ENCODE assay signal across 8 mouse cellular contexts in genomic region chr16:75343028-75343901, GRCm38 (mm10).
A peak's percentile ranks its signal among the peaks of the same experiment; 100 is the strongest.
DNase-seq lines count a peak whose midpoint lies in the region; ATAC-seq and TF ChIP-seq lines count a peak whose summit lies in the region.

No protein-coding gene starts in this region.

- H3K79me2 ChIP-seq in liver, adult 2 months (ENCODE audit: control insufficient read depth, insufficient read depth, low read length) = no peaks in the 10 kb centered on the region

- no peak overlapping the region for H3K27ac ChIP-seq in heart, postnatal 0 days (ENCODE audit: low read depth)
- H3K27ac ChIP-seq in heart, embryonic 12.5 days (ENCODE audit: poor library complexity, severe bottlenecking) = no peak overlapping the region
- no peak overlapping the region for H3K27ac ChIP-seq in liver, adult 2 months (replicated peaks; ENCODE audit: insufficient read depth, low read depth, low read length)

- TF ChIP-seq POLR2A in liver, adult 2 months (IDR thresholded peaks at IDR 0.05; ENCODE audit: extremely low read depth, insufficient read depth, low read length) = no peak

- TF ChIP-seq EP300 in heart, postnatal 0 days (IDR thresholded peaks at IDR 0.05; ENCODE audit: low read depth) = no peak

- intact Hi-C loops in left cerebral cortex, postnatal 4 days (cut with DNase I) = loop anchor here (5.0 kb wide), 1 partner anchor 189 kb away; no protein-coding TSS in a partner anchor

- TF ChIP-seq CTCF in heart, postnatal 0 days (IDR thresholded peaks at IDR 0.05; ENCODE audit: low read depth) = peak; percentile 51
- peak; percentile 70 for TF ChIP-seq CTCF in E14TG2a.4 (conservative IDR thresholded peaks at IDR 0.05; ENCODE audit: low read length)
- 0 out of 2 replicates have a peak, but pooled peaks have one; percentile 6 for TF ChIP-seq CTCF in liver, adult 2 months (IDR thresholded peaks at IDR 0.05; ENCODE audit: low read depth, low read length)

- peak; percentile 8 for DNase-seq in heart, postnatal 0 days (ENCODE audit: low spot score)
- peak; percentile 40 for DNase-seq in embryo, embryonic 11 days
- peak; percentile 19 for DNase-seq in liver, adult 2 months (ENCODE audit: extremely low read depth, low read depth, low spot score)
- no peak for DNase-seq in testis, postnatal 14 days (ENCODE audit: low spot score)
- no peak for DNase-seq in left cerebral cortex, postnatal 4 days

- 42% methylated on average over 11 of the region's 11 CpGs for WGBS in heart, postnatal 0 days
- 40% methylated on average over 11 of the region's 11 CpGs for WGBS in heart, embryonic 12.5 days
- 46% methylated on average over 11 of the region's 11 CpGs for WGBS in liver, adult 2 months

- H3K4me3 ChIP-seq in heart, postnatal 0 days (ENCODE audit: low read depth, low read length) = no peak overlapping the region
- no peak overlapping the region for H3K4me3 ChIP-seq in heart, embryonic 12.5 days
- H3K4me3 ChIP-seq in E14TG2a.4 (replicated peaks; ENCODE audit: low read length) = no peak overlapping the region
- no peak overlapping the region for H3K4me3 ChIP-seq in liver, adult 2 months (ENCODE audit: insufficient read depth, low read depth, low read length)

- no peak overlapping the region for H3K4me2 ChIP-seq in heart, postnatal 0 days (ENCODE audit: low read depth, low read length)
- H3K4me2 ChIP-seq in heart, embryonic 12.5 days = no peak overlapping the region

- H3K9ac ChIP-seq in heart, postnatal 0 days (replicated peaks; ENCODE audit: low read depth, low read length) = no peak overlapping the region
- H3K9ac ChIP-seq in heart, embryonic 12.5 days = no peak overlapping the region
- H3K9ac ChIP-seq in liver, adult 2 months (ENCODE audit: low read depth, low read length) = no peak overlapping the region

- no peak for ATAC-seq in heart, postnatal 0 days (ENCODE audit: insufficient read depth, low read depth)
- no peak; the same call in 1 of the 2 replicates for ATAC-seq in heart, embryonic 12.5 days (ENCODE audit: insufficient number of reproducible peaks, low FRiP score)
- ATAC-seq in monocyte, adult 5-6 weeks (replicated peaks; ENCODE audit: insufficient number of reproducible peaks, low FRiP score, low TSS enrichment, poor library complexity, severe bottlenecking) = no peak

- no peaks in the 10 kb centered on the region for H3K4me1 ChIP-seq in heart, postnatal 0 days (ENCODE audit: control insufficient read depth, insufficient read depth)
- no peaks in the 10 kb centered on the region for H3K4me1 ChIP-seq in heart, embryonic 12.5 days (replicated peaks)
- no peaks in the 10 kb centered on the region for H3K4me1 ChIP-seq in E14TG2a.4 (replicated peaks; ENCODE audit: low read depth, low read length)
- no peaks in the 10 kb centered on the region for H3K4me1 ChIP-seq in liver, adult 2 months (ENCODE audit: control insufficient read depth, insufficient read depth, low read length)

- H3K36me3 ChIP-seq in heart, postnatal 0 days (replicated peaks; ENCODE audit: control insufficient read depth, insufficient read depth, low read length) = no peaks in the 10 kb centered on the region
- H3K36me3 ChIP-seq in heart, embryonic 12.5 days = no peaks in the 10 kb centered on the region
- no peaks in the 10 kb centered on the region for H3K36me3 ChIP-seq in E14TG2a.4 (ENCODE audit: insufficient read depth, low read length)
- no peaks in the 10 kb centered on the region for H3K36me3 ChIP-seq in liver, adult 2 months (ENCODE audit: control insufficient read depth, insufficient read depth, low read length)

- H3K27me3 ChIP-seq in heart, postnatal 0 days (ENCODE audit: control insufficient read depth, insufficient read depth, low read length) = no peaks in the 10 kb centered on the region
- H3K27me3 ChIP-seq in heart, embryonic 12.5 days (replicated peaks) = no peaks in the 10 kb centered on the region
- no peaks in the 10 kb centered on the region for H3K27me3 ChIP-seq in E14TG2a.4 (ENCODE audit: insufficient read depth, low read length)
- H3K27me3 ChIP-seq in liver, adult 2 months (ENCODE audit: control insufficient read depth, insufficient read depth, low read length) = no peaks in the 10 kb centered on the region; the same call in 1 of the 2 replicates

- no peaks in the 10 kb centered on the region for H3K9me3 ChIP-seq in heart, postnatal 0 days (replicated peaks; ENCODE audit: control insufficient read depth, low read length)
- no peaks in the 10 kb centered on the region for H3K9me3 ChIP-seq in heart, embryonic 12.5 days (replicated peaks)
- no peaks in the 10 kb centered on the region for H3K9me3 ChIP-seq in E14TG2a.4 (ENCODE audit: low read length)

Comparison
In these comparisons a context has a peak if more than half of its experiments do, and no peak if none do; other contexts are left out.
1. DNase-seq: peak in heart, postnatal 0 days (single experiment), embryo, embryonic 11 days (single experiment) and liver, adult 2 months (single experiment); none in testis, postnatal 14 days (single experiment) and left cerebral cortex, postnatal 4 days (single experiment).
2. CTCF ChIP-seq: peak in every context shown above with its lines; median percentile 70 in E14TG2a.4; 51 in heart, postnatal 0 days; 6 in liver, adult 2 months.